Mouse (Mus musculus) kidney, adult 8-10 months (tissue): ENCODE measurements around the gene Arhgap35.
A peak's percentile ranks its signal among the peaks of the same experiment; 100 is the strongest.

Source experiments
- DNase-seq, 2 experiments: peaks; one replicate each; pipeline ENCODE4 v3.0.0; 2022

The Arhgap35 gene

GRCm38 (mm10) chr7:16463214-16463613 lies 151.6 kb downstream of the Arhgap35 start:
- peak; percentile 61 to 82 for DNase-seq

DNA sequence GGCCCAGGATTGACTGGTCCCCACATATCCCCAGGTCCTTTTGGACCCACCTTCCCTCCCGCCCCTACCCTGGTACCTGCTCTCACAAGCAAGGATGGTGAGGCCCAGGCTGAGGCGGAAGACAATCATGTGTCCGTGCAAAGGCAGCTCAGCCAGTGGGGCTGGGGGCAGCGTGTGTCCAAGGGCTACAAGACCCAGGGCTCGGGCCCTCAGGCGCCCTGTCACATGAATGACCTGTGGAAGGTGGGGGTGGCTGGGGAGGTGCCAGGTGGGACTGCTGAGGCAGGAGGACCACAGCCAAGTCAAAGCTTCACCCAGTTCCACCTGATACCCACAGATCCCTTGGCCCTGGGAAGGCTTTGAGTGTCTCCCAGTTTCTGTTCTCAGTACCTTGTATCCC lies 153.1 kb downstream of the Arhgap35 start:
- DNase-seq, result no peak

- no peak for DNase-seq
Measured at GRCm38 (mm10) chr7:16461151-16461550, 153.6 kb downstream of the Arhgap35 start.

DNA sequence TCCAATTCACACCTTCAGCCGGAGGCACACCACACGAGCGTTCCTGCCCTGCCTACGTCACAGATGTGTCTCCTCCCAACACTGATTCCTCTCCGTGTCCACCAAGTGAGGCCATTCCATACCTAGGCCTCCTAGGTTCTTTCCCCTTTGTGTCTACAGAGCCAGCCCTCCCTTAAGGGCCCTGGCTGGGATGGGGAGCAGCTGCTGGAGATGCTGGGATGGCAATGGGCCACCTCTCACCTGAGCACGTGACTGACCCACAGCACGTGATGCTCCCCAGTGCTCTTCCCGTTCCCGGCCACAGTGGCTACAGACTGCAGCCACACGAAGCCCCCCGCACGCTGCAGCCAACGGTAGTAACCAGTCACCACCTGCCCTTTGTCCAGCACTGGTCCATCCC lies 154.2 kb downstream of the Arhgap35 start:
- no peak for DNase-seq

- DNase-seq, result no peak
Measured at GRCm38 (mm10) chr7:16456289-16456688, 158.5 kb downstream of the Arhgap35 start.

DNA sequence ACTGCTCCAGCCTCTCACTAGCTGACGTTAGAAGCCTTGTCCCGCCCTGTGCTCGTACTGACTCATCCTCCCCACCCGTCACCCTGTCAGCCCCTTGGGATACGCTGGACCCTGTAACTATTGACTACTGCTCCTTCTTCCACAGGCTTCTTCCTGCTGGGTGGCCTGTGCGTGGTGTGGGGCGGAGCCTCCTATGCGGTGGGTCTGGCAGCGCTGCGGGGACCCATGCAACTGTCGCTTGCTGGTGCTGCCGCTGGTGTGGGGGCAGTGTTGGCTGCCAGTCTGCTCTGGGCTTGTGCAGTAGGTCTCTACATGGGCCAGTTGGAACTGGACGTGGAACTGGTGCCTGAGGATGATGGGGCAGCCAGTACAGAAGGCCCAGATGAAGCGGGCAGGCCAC lies 159.8 kb downstream of the Arhgap35 start:
- DNase-seq, result no peak

DNA sequence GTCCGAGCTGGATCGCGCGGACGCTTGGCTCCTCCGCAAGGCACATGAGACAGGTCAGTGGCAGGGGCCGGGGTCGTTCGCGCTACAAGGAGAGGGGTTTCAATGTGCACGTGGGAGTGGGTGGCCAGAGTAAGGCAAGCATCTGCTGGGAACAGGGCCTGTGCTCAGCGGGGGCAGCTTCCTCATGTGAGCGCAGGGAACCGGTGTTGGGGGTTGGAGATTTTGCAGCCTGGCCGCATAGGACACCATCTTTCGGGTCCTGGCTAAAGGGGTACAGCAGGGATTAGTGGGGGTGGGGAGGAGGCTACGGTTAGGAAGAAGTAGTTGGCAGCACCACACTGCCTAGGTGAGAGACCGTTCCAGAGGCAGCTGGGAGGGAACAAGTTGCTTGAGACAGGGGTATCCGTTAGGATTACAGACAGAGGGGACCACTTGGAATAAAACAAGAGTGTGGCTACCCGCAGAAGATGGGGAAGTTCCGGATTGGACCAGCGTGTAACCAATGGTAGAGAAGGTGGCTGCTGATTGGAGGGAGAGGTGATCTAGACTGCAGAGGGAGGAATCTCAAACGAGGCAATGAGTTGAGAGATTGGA lies 161.6 kb downstream of the Arhgap35 start:
- peak; percentile 44 to 50 for DNase-seq

GRCm38 (mm10) chr7:16452587-16453073 lies 162.2 kb downstream of the Arhgap35 start, which contains the start of gene Tmem160:
Tmem160 (plus strand) TSS chr7:16452779.
- peak; percentile 92 to 96 for DNase-seq

DNA sequence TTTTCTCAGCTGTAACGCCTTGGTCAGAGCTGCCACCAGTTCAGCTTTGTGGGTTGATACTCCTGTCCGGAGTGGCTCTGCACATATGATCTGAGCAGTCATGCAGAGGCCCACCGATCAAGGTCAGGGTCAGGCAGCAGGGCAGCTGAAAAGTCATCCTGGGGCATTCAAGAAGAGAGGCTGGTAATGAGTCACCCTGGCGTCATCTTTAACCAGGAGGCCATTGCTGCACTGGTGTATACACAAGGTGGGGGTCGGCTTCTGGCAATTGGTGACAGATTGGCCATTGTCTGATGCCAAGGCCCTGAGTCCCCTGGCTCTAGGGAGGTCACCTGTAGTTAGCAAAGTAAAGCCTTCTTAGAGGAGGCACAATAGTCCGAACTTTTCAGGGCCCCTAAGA lies 163.1 kb downstream of the Arhgap35 start:
- DNase-seq, result no peak
